Comparison of ENCODE assay signal across 11 mouse cellular contexts in genomic region chr5:140280205-140280604, GRCm38 (mm10).
"Had no signal": no experiment of that assay in that cellular context is flagged by ENCODE, and none has a peak within 500 bp of the region (broad histone marks: within the 10 kb centered on the region; RNA-seq: fewer than 3 reads in every experiment).

No protein-coding gene starts in this region.

- H3K27me3 ChIP-seq: midbrain, embryonic 12.5 days had no signal

- H3K27ac ChIP-seq: left cerebral cortex, adult 2 months; limb, embryonic 10.5 days; midbrain, embryonic 12.5 days; stomach, postnatal 0 days had no signal

- DNase-seq: kidney, adult 18-20 months; kidney, postnatal 10 days; kidney, postnatal 4 days; lung, embryonic 14.5 days; lung, postnatal 10 days; lung, postnatal 4 days had no signal

- H3K9me3 ChIP-seq: limb, embryonic 10.5 days; midbrain, embryonic 12.5 days had no signal

- H3K4me3 ChIP-seq: left cerebral cortex, adult 2 months; limb, embryonic 10.5 days; midbrain, embryonic 12.5 days had no signal

- H3K4me2 ChIP-seq: liver, embryonic 11.5 days; lung, embryonic 14.5 days; midbrain, embryonic 12.5 days had no signal

- H3K9ac ChIP-seq: lung, embryonic 14.5 days; midbrain, embryonic 12.5 days had no signal
